Mouse (Mus musculus) layer of hippocampus, postnatal 10 days (tissue): Measurements from ENCODE around the gene Glyatl3. TPM values are rescaled to one million over a fixed set of nuclear protein-coding genes. Genes with fewer than 3 reads are reported as not detected.

Source experiments
- DNase-seq, 2 experiments: peaks; one replicate each; pipeline ENCODE4 v3.0.0; 2021; ENCODE audit warnings: low spot score in 2 of 2
- long read RNA-seq: library from polyadenylated mRNA; stranded (forward); transcript quantifications from one replicate; pipeline ENCODE4 v2.0.0, GENCODE M21; 2023
- total RNA-seq, 2 experiments: library from RNA; stranded (reverse); gene quantifications; 2 replicates each; pipeline ENCODE4 v1.2.3; 2021

The Glyatl3 gene
- not detected for total RNA-seq
- long read RNA-seq: 0 reads

GRCm38 (mm10) chr17:40914250-40914649, at the start of gene Glyatl3:
Gene Glyatl3, minus strand, starts transcription at chr17:40914350.
- DNase-seq: no peak

GRCm38 (mm10) chr17:40948518-40948917, 34.4 kb upstream of the Glyatl3 start:
- DNase-seq: no peak

- peak; percentile 98 for DNase-seq
These were observed 20.5 kb upstream of the Glyatl3 start, which contains the start of the genes Mut and Cenpq for GRCm38 (mm10) chr17:40934420-40935231. Gene Mut, plus strand, starts transcription at chr17:40934685. Gene Cenpq, minus strand, starts transcription at chr17:40935047.

GRCm38 (mm10) chr17:40933985-40934384, 19.8 kb upstream of the Glyatl3 start:
- DNase-seq: peak in 1 of 2 experiments; percentile 5

- DNase-seq: no peak
These were observed 1.3 kb upstream of the Glyatl3 start for GRCm38 (mm10) chr17:40915499-40915898.

- DNase-seq: no peak
These were observed 9.4 kb downstream of the Glyatl3 start for GRCm38 (mm10) chr17:40904721-40905154.

- DNase-seq: no peak
These were observed 10.0 kb downstream of the Glyatl3 start for GRCm38 (mm10) chr17:40904056-40904597.

GRCm38 (mm10) chr17:40903345-40903744, 10.8 kb downstream of the Glyatl3 start:
- no peak for DNase-seq

- no peak for DNase-seq
These were observed 14.3 kb downstream of the Glyatl3 start for GRCm38 (mm10) chr17:40899783-40900363.

- no peak for DNase-seq
These were observed 17.3 kb downstream of the Glyatl3 start for GRCm38 (mm10) chr17:40896863-40897262.

GRCm38 (mm10) chr17:40887849-40888536, 26.2 kb downstream of the Glyatl3 start:
- DNase-seq: no peak

GRCm38 (mm10) chr17:40885155-40885554, 29.0 kb downstream of the Glyatl3 start:
- no peak for DNase-seq

- DNase-seq: no peak
These were observed 32.0 kb downstream of the Glyatl3 start for GRCm38 (mm10) chr17:40882172-40882571.

GRCm38 (mm10) chr17:40879924-40880691, 34.0 kb downstream of the Glyatl3 start, which contains the start of gene 9130008F23Rik:
Gene 9130008F23Rik, minus strand, starts transcription at chr17:40880559.
- DNase-seq: peak; percentile 19 to 24

GRCm38 (mm10) chr17:40879528-40879923, 34.6 kb downstream of the Glyatl3 start:
- no peak for DNase-seq

- no peak for DNase-seq
These were observed 36.4 kb downstream of the Glyatl3 start for GRCm38 (mm10) chr17:40877741-40878140.

- no peak for DNase-seq
These were observed 38.6 kb downstream of the Glyatl3 start for GRCm38 (mm10) chr17:40875568-40875967.

- no peak for DNase-seq
These were observed 39.4 kb downstream of the Glyatl3 start for GRCm38 (mm10) chr17:40874701-40875100.

- no peak for DNase-seq
These were observed 40.6 kb downstream of the Glyatl3 start for GRCm38 (mm10) chr17:40873582-40874011.

- no peak for DNase-seq
These were observed 41.5 kb downstream of the Glyatl3 start for GRCm38 (mm10) chr17:40872626-40873025.
